Comparison of ENCODE assay signal across 22 mouse cellular contexts in the genomic region with DNA sequence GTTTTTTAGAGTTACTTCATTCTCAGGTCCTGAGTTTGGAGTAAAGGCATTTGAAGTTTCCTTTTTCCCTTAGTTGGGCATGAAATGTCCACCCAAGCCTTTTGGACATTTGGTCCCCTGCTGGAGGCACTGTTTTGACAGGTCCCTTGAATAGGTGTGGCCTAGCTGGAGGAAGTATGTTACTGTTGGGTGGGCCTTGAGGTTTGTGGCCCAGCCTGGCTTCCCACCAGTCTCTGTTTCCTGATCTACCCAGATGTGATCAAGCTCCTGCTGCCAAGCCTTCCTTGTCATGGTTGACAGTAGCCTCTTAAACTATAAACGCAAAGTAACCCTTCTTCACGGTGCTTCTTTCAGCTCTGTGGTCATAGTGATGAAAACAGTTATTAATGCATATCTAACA. TPM values are rescaled to one million over a fixed set of nuclear protein-coding genes. Genes with fewer than 3 reads are reported as not detected.
DNase-seq lines count a peak whose midpoint lies in the region; ATAC-seq and TF ChIP-seq lines count a peak whose summit lies in the region.
"Had no signal": no experiment of that assay in that cellular context is flagged by ENCODE, and none has a peak within 500 bp of the region (broad histone marks: within the 10 kb centered on the region; RNA-seq: fewer than 3 reads in every experiment).

No protein-coding gene starts in this region.

- H3K4me3 ChIP-seq in thymus, adult 2 months (ENCODE audit: control insufficient read depth, insufficient read depth, low read length) = no peak overlapping the region
- H3K4me3 ChIP-seq in MEL (ENCODE audit: control insufficient read depth in 1 of 2, insufficient read depth in 1 of 2, low read depth in 2 of 2, low read length in 2 of 2) = no peak overlapping the region
- no peak overlapping the region for H3K4me3 ChIP-seq in left cerebral cortex, adult 2 months
- H3K4me3 ChIP-seq: forebrain, embryonic 10.5 days; forebrain, embryonic 13.5 days; heart, adult 2 months; heart, embryonic 10.5 days; hindbrain, embryonic 12.5 days; hindbrain, embryonic 15.5 days had no signal

- H3K27ac ChIP-seq in thymus, adult 2 months (ENCODE audit: control insufficient read depth, insufficient read depth, low read length) = peak overlapping the region; percentile 60; the same call in 1 of the 2 replicates
- H3K27ac ChIP-seq in MEL (ENCODE audit: control insufficient read depth, low read depth, low read length) = no peak overlapping the region
- H3K27ac ChIP-seq in left cerebral cortex, adult 2 months = no peak overlapping the region
- H3K27ac ChIP-seq: forebrain, embryonic 10.5 days; forebrain, embryonic 13.5 days; heart, adult 2 months; heart, embryonic 10.5 days; hindbrain, embryonic 12.5 days; hindbrain, embryonic 15.5 days had no signal

- intact Hi-C loops in left cerebral cortex, adult 2 months (cut with DNase I) = no loop called here

- DNase-seq in thymus, adult 2 months = no peak
- no peak for DNase-seq in thymus, postnatal 10 days (ENCODE audit: low spot score in 2 of 2)
- DNase-seq in MEL (ENCODE audit: low read depth, low spot score) = peak; percentile 16
- peak; percentile 50 for DNase-seq in splenic B cell, adult 2 months (ENCODE audit: low read depth, low spot score)
- DNase-seq in left cerebral cortex, adult 2 months (ENCODE audit: extremely low spot score in 1 of 2, low spot score in 2 of 2) = no peak
- DNase-seq in right cerebral cortex, adult 18-20 months = no peak
- DNase-seq: adrenal gland, postnatal 10 days; cerebellum, adult 11-12 months; cerebellum, adult 8-10 months; cerebellum, postnatal 10 days; cerebellum, postnatal 36 days; gastrocnemius, postnatal 10 days; gastrocnemius, postnatal 36 days; heart, adult 2 months had no signal

- H3K27me3 ChIP-seq in thymus, adult 2 months (ENCODE audit: control insufficient read depth, insufficient read depth, low read length) = no peaks in the 10 kb centered on the region
- H3K27me3 ChIP-seq in MEL (ENCODE audit: control insufficient read depth in 1 of 2, insufficient read depth in 2 of 2, low read length in 2 of 2) = no peaks in the 10 kb centered on the region
- no peaks in the 10 kb centered on the region for H3K27me3 ChIP-seq in splenic B cell, adult 2 months (ENCODE audit: control insufficient read depth, insufficient read depth, low read length, poor library complexity, severe bottlenecking)
- H3K27me3 ChIP-seq: forebrain, embryonic 13.5 days; hindbrain, embryonic 12.5 days; hindbrain, embryonic 15.5 days; Patski had no signal

- peak; percentile 71 for ATAC-seq in common myeloid progenitor, adult 5-6 weeks (replicated peaks; ENCODE audit: low read depth, poor library complexity, severe bottlenecking)
- ATAC-seq: forebrain, embryonic 13.5 days; forebrain, embryonic 16.5 days; Patski had no signal

- TF ChIP-seq EP300 in MEL (IDR thresholded peaks at IDR 0.05; ENCODE audit: low read depth in 1 of 2, low read length in 2 of 2) = no peak

- TF ChIP-seq RAD21 in MEL (IDR thresholded peaks at IDR 0.05; ENCODE audit: low read depth, low read length) = no peak

- peaks cover 21% of the 10 kb centered on the region for H3K36me3 ChIP-seq in thymus, adult 2 months (ENCODE audit: control insufficient read depth, insufficient read depth, low read length)
- peaks cover 0 to 21% of the 10 kb centered on the region in 2 experiments; a peak in 3 of 4 replicates for H3K36me3 ChIP-seq in MEL (ENCODE audit: control insufficient read depth in 1 of 2, insufficient read depth in 2 of 2, low read length in 2 of 2)
- H3K36me3 ChIP-seq in splenic B cell, adult 2 months (ENCODE audit: control insufficient read depth, insufficient read depth, low read length, poor library complexity, severe bottlenecking) = peaks cover 8% of the 10 kb centered on the region; the same call in 1 of the 2 replicates

- H3K9ac ChIP-seq in MEL (ENCODE audit: control insufficient read depth, low read depth, low read length, poor library complexity, severe bottlenecking) = no peak overlapping the region
- H3K9ac ChIP-seq: forebrain, embryonic 13.5 days; hindbrain, embryonic 12.5 days; hindbrain, embryonic 15.5 days had no signal

- TF ChIP-seq POLR2A in thymus, adult 2 months (IDR thresholded peaks at IDR 0.05; ENCODE audit: control insufficient read depth, extremely low read depth, insufficient read depth, low read length, poor library complexity) = no peak
- no peak for TF ChIP-seq POLR2A in MEL (IDR thresholded peaks at IDR 0.05; ENCODE audit: control insufficient read depth in 1 of 2, insufficient read depth in 1 of 2, low read depth in 1 of 2, low read length in 2 of 2, poor library complexity in 1 of 2)

- H3K79me2 ChIP-seq in MEL (ENCODE audit: control insufficient read depth, insufficient read depth, low read length, poor library complexity) = no peaks in the 10 kb centered on the region; the same call in none of the 2 replicates

- H3K4me1 ChIP-seq in thymus, adult 2 months (replicated peaks; ENCODE audit: control insufficient read depth, insufficient read depth, low read length) = peaks cover 13% of the 10 kb centered on the region
- H3K4me1 ChIP-seq in MEL (ENCODE audit: control insufficient read depth in 1 of 2, insufficient read depth in 2 of 2, low read length in 2 of 2) = no peaks in the 10 kb centered on the region
- H3K4me1 ChIP-seq: forebrain, embryonic 10.5 days had no signal

- H3K9me3 ChIP-seq in MEL (replicated peaks; ENCODE audit: insufficient read depth, low read length) = no peaks in the 10 kb centered on the region
- H3K9me3 ChIP-seq: forebrain, embryonic 10.5 days; forebrain, embryonic 13.5 days; heart, embryonic 10.5 days; hindbrain, embryonic 12.5 days; hindbrain, embryonic 15.5 days had no signal

- TF ChIP-seq CTCF in thymus, adult 2 months (IDR thresholded peaks at IDR 0.05; ENCODE audit: borderline replicate concordance, control insufficient read depth, extremely low read depth, insufficient read depth, low read length, poor library complexity) = no peak
- no peak for TF ChIP-seq CTCF in MEL (IDR thresholded peaks at IDR 0.05 in 2 of 3, conservative IDR thresholded peaks at IDR 0.05 in 1 of 3; ENCODE audit: control insufficient read depth in 1 of 3, insufficient read depth in 1 of 3, low read depth in 2 of 3, low read length in 3 of 3, poor library complexity in 1 of 3, severe bottlenecking in 1 of 3)
- no peak for TF ChIP-seq CTCF in left cerebral cortex, adult 2 months (IDR thresholded peaks at IDR 0.05)

- 26% methylated on average over 2 of the region's 2 CpGs for WGBS in thymus, adult 2 months

TF ChIP-seq in MEL, 35 proteins besides CTCF, POLR2A, EP300 and RAD21:
- TF ChIP-seq GABPA (IDR thresholded peaks at IDR 0.05; ENCODE audit: low read depth, low read length) = no peak
- TF ChIP-seq ZC3H11A (IDR thresholded peaks at IDR 0.05; ENCODE audit: low read depth, low read length) = no peak
- TF ChIP-seq CHD1 (IDR thresholded peaks at IDR 0.05; ENCODE audit: low read depth, low read length) = no peak
- TF ChIP-seq CHD2 (IDR thresholded peaks at IDR 0.05; ENCODE audit: low read length) = no peak
- TF ChIP-seq BHLHE40 (IDR thresholded peaks at IDR 0.05; ENCODE audit: borderline replicate concordance, low read depth, low read length) = no peak
- TF ChIP-seq SMC3 (IDR thresholded peaks at IDR 0.05; ENCODE audit: low read depth, low read length) = no peak
- TF ChIP-seq HCFC1 (IDR thresholded peaks at IDR 0.05; ENCODE audit: low read depth, low read length) = no peak
- no peak for TF ChIP-seq MAZ (IDR thresholded peaks at IDR 0.05; ENCODE audit: low read depth, low read length)
- no peak for TF ChIP-seq ZMIZ1 (IDR thresholded peaks at IDR 0.05; ENCODE audit: low read depth, low read length)
- no peak for TF ChIP-seq SIN3A (IDR thresholded peaks at IDR 0.05; ENCODE audit: low read length)
- no peak for TF ChIP-seq RCOR1 (IDR thresholded peaks at IDR 0.05; ENCODE audit: low read depth, low read length)
- TF ChIP-seq MYC (IDR thresholded peaks at IDR 0.05; ENCODE audit: low read depth, low read length) = no peak
- no peak for TF ChIP-seq USF2 (IDR thresholded peaks at IDR 0.05; ENCODE audit: borderline replicate concordance in 1 of 2, insufficient read depth in 1 of 2, low read depth in 1 of 2, low read length in 2 of 2)
- TF ChIP-seq MAFK (IDR thresholded peaks at IDR 0.05; ENCODE audit: borderline replicate concordance, low read depth, low read length) = no peak
- no peak for TF ChIP-seq TCF12 (IDR thresholded peaks at IDR 0.05; ENCODE audit: low read depth, low read length)

RNA-seq across cellular contexts. Expression of gene Prep, which starts 40.3 kb away (rescaled TPM):
- polyA plus RNA-seq in thymus, adult 2 months (2012; rRNA removed) = 28.1 and 34.4 TPM in 2 replicates
- total RNA-seq in MEL (2012; rRNA removed) = 12.0 and 12.3 TPM in 2 replicates
- 10 to 100 TPM in 1 of 2 experiments, not detected in 1; 24.4 TPM for polyA plus RNA-seq in MEL (2012; ENCODE audit: insufficient read depth in 1 of 2, insufficient read length in 2 of 2, low read depth in 1 of 2, low replicate concordance in 2 of 2, missing spikeins in 1 of 2)
- 14.4 and 15.0 TPM in 2 replicates for total RNA-seq in common myeloid progenitor, adult 5-6 weeks (2017)
- 1 to 10 TPM; 7.9 to 8.3 TPM for total RNA-seq in left cerebral cortex, adult 2 months (2021)

Comparison
In these comparisons a context has a peak if more than half of its experiments do, and no peak if none do; other contexts are left out.
1. DNase-seq: peak in MEL (single experiment) and splenic B cell, adult 2 months (single experiment); none in thymus, adult 2 months (single experiment), thymus, postnatal 10 days (0 of 2), left cerebral cortex, adult 2 months (0 of 2) and right cerebral cortex, adult 18-20 months (single experiment).